Mouse (Mus musculus) bone marrow macrophage, adult 2 months (primary cell): ENCODE measurements around the gene Tsc22d3.

Experiments
- CTCF ChIP-seq: IDR thresholded peaks from 2 replicates; pipeline ENCODE4 v1.5.1; 2012; ENCODE audit warnings: low read depth, mild to moderate bottlenecking, low read length, moderate library complexity
- POLR2A ChIP-seq: IDR thresholded peaks from 2 replicates; pipeline ENCODE4 v1.6.1; 2012; ENCODE audit warnings: mild to moderate bottlenecking, low read depth, low read length, borderline replicate concordance

GRCm38 (mm10) chrX:140541711-140542473 lies 58.6 kb downstream of the Tsc22d3 start:
- no peak for TF ChIP-seq POLR2A
- no peak for TF ChIP-seq CTCF
